Mouse (Mus musculus): ENCODE results near the gene Fam83e. TPM values are rescaled to one million over a fixed set of nuclear protein-coding genes. Genes with fewer than 3 reads are reported as not detected.

The Fam83e gene
- polyA plus RNA-seq, 1 experiment: 1.4 TPM

DNA sequence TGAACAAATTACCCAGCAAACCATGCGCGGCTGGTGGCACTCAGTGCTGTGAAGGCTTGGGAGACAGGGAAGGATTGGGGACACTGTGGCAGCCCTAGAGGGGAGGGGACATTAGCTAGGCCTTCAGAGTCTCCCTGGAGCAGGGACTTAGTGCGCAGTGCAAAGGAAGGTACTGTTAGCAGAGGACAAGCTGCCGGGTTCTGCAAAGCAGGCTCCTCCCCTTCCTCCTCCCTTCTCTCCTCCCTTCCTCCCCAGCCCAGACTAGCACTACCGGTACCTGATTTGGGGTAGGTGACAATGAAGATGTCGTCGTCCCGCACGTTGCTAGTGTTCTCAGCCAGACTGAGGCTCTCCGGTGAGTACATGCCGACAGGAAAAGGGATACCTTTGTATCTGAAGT lies 20.8 kb downstream of the Fam83e start:
- H3K4me3 ChIP-seq (ENCODE audit: low read depth, low read length): peak overlapping the region; percentile 63

DNA sequence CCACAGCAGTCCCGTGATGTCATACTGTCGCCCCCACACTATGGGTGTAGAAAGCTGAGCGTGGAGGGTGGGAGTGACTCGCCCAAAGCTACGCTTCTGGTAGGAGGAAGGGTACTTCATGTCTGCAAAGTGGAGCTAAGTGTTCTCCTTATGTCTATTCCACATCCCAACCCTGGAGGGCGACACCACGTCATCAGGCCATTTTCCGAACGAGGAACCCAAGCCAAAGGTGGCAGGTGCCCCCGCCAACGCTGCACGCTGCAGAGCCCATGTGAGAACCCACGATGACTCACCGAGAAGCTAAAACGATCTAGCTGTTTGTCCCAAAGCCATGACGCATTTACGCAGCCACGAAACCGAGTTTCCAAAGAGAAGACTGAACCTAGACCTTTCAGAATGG lies 21.3 kb downstream of the Fam83e start:
- TF ChIP-seq POLR2A (IDR thresholded peaks at IDR 0.05; ENCODE audit: insufficient read depth, low read length) (no peak), CTCF (IDR thresholded peaks at IDR 0.05; ENCODE audit: low read depth, low read length) (peak; percentile 33)
- Histone ChIP-seq H3K27me3 (ENCODE audit: control insufficient read depth, insufficient read depth, low read length, poor library complexity, severe bottlenecking) (no peaks in the 10 kb centered on the region), H3K4me1 (ENCODE audit: control insufficient read depth, insufficient read depth, low read length) (peaks cover 4% of the 10 kb centered on the region), H3K9me3 (replicated peaks; ENCODE audit: control insufficient read depth, insufficient read depth, low read length, poor library complexity, severe bottlenecking) (no peaks in the 10 kb centered on the region), H3K27ac (ENCODE audit: insufficient read depth, low read length) (no peak overlapping the region), H3K9ac (ENCODE audit: low read depth, poor library complexity, severe bottlenecking) (peak overlapping the region; percentile 10; the same call in 1 of the 2 replicates), H3K36me3 (ENCODE audit: control insufficient read depth, insufficient read depth, low read length, poor library complexity, severe bottlenecking) (no peaks in the 10 kb centered on the region), H3K4me3 (ENCODE audit: low read depth, low read length) (peak overlapping the region; percentile 63)

More for the DNA sequence above, 20.8 kb downstream of the Fam83e start:
- H3K9me3 ChIP-seq (replicated peaks; ENCODE audit: control insufficient read depth, insufficient read depth, low read length, poor library complexity, severe bottlenecking): no peaks in the 10 kb centered on the region
- H3K9ac ChIP-seq (ENCODE audit: low read depth, poor library complexity, severe bottlenecking): peak overlapping the region; percentile 10; the same call in 1 of the 2 replicates
- no peak for TF ChIP-seq CTCF (IDR thresholded peaks at IDR 0.05; ENCODE audit: low read depth, low read length)
- peak; percentile 63 for TF ChIP-seq POLR2A (IDR thresholded peaks at IDR 0.05; ENCODE audit: insufficient read depth, low read length)
- no peaks in the 10 kb centered on the region for H3K27me3 ChIP-seq (ENCODE audit: control insufficient read depth, insufficient read depth, low read length, poor library complexity, severe bottlenecking)
- H3K36me3 ChIP-seq (ENCODE audit: control insufficient read depth, insufficient read depth, low read length, poor library complexity, severe bottlenecking): no peaks in the 10 kb centered on the region
- H3K4me1 ChIP-seq (ENCODE audit: control insufficient read depth, insufficient read depth, low read length): peaks cover 2% of the 10 kb centered on the region
- no peak overlapping the region for H3K27ac ChIP-seq (ENCODE audit: insufficient read depth, low read length)

- no peaks in the 10 kb centered on the region for H3K9me3 ChIP-seq (replicated peaks; ENCODE audit: control insufficient read depth, insufficient read depth, low read length, poor library complexity, severe bottlenecking)
- H3K27ac ChIP-seq (ENCODE audit: insufficient read depth, low read length): no peak overlapping the region
- TF ChIP-seq CTCF (IDR thresholded peaks at IDR 0.05; ENCODE audit: low read depth, low read length) (no peak), POLR2A (IDR thresholded peaks at IDR 0.05; ENCODE audit: insufficient read depth, low read length) (no peak), EP300 (IDR thresholded peaks at IDR 0.05; ENCODE audit: insufficient read depth, low read depth, low read length) (no peak)
- H3K9ac ChIP-seq (ENCODE audit: low read depth, poor library complexity, severe bottlenecking): no peak overlapping the region
- peaks cover 6% of the 10 kb centered on the region for H3K4me1 ChIP-seq (ENCODE audit: control insufficient read depth, insufficient read depth, low read length)
- H3K27me3 ChIP-seq (ENCODE audit: control insufficient read depth, insufficient read depth, low read length, poor library complexity, severe bottlenecking): no peaks in the 10 kb centered on the region
- H3K36me3 ChIP-seq (ENCODE audit: control insufficient read depth, insufficient read depth, low read length, poor library complexity, severe bottlenecking): no peaks in the 10 kb centered on the region
- no peak overlapping the region for H3K4me3 ChIP-seq (ENCODE audit: low read depth, low read length)
These were observed 23.4 kb downstream of the Fam83e start for GRCm38 (mm10) chr7:45744387-45744786.

DNA sequence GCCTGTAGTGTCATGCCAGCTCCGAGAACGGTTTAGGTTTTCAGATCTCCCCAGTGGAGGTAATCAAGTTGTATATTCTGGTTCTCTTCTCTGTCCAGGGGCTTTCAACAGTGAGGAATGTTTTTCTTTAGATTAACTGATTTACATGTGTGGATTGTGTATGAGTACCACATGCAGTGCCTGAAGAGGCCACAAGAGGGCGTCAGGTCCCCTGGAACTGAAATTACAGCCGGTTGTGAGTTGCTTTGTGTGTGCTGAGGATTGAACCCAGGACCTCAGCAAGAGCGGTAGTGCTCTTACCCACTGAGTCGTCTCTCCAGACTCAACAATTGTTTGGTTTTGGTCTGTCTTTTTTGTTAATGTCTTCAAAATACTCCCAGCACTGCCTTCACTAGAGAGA lies 25.5 kb downstream of the Fam83e start:
- TF ChIP-seq POLR2A (IDR thresholded peaks at IDR 0.05; ENCODE audit: insufficient read depth, low read length) (no peak), EP300 (IDR thresholded peaks at IDR 0.05; ENCODE audit: insufficient read depth, low read depth, low read length) (no peak), CTCF (IDR thresholded peaks at IDR 0.05; ENCODE audit: low read depth, low read length) (peak; percentile 73)
- H3K9ac ChIP-seq (ENCODE audit: low read depth, poor library complexity, severe bottlenecking): no peak overlapping the region
- H3K4me1 ChIP-seq (ENCODE audit: control insufficient read depth, insufficient read depth, low read length): peaks cover 9% of the 10 kb centered on the region
- H3K36me3 ChIP-seq (ENCODE audit: control insufficient read depth, insufficient read depth, low read length, poor library complexity, severe bottlenecking): no peaks in the 10 kb centered on the region
- no peak overlapping the region for H3K4me3 ChIP-seq (ENCODE audit: low read depth, low read length)
- no peaks in the 10 kb centered on the region for H3K27me3 ChIP-seq (ENCODE audit: control insufficient read depth, insufficient read depth, low read length, poor library complexity, severe bottlenecking)
- H3K27ac ChIP-seq (ENCODE audit: insufficient read depth, low read length): no peak overlapping the region
- H3K9me3 ChIP-seq (replicated peaks; ENCODE audit: control insufficient read depth, insufficient read depth, low read length, poor library complexity, severe bottlenecking): no peaks in the 10 kb centered on the region

- no peaks in the 10 kb centered on the region for H3K27me3 ChIP-seq (ENCODE audit: control insufficient read depth, insufficient read depth, low read length, poor library complexity, severe bottlenecking)
- no peak overlapping the region for H3K4me3 ChIP-seq (ENCODE audit: low read depth, low read length)
- H3K9me3 ChIP-seq (replicated peaks; ENCODE audit: control insufficient read depth, insufficient read depth, low read length, poor library complexity, severe bottlenecking): no peaks in the 10 kb centered on the region
- no peak overlapping the region for H3K27ac ChIP-seq (ENCODE audit: insufficient read depth, low read length)
- H3K4me1 ChIP-seq (ENCODE audit: control insufficient read depth, insufficient read depth, low read length): peaks cover 9% of the 10 kb centered on the region
- H3K9ac ChIP-seq (ENCODE audit: low read depth, poor library complexity, severe bottlenecking): no peak overlapping the region
- H3K36me3 ChIP-seq (ENCODE audit: control insufficient read depth, insufficient read depth, low read length, poor library complexity, severe bottlenecking): no peaks in the 10 kb centered on the region
- TF ChIP-seq POLR2A (IDR thresholded peaks at IDR 0.05; ENCODE audit: insufficient read depth, low read length) (no peak), EP300 (IDR thresholded peaks at IDR 0.05; ENCODE audit: insufficient read depth, low read depth, low read length) (peak; percentile 88; the same call in 1 of the 2 replicates)
These were observed 26.4 kb downstream of the Fam83e start for GRCm38 (mm10) chr7:45747450-45747849.

GRCm38 (mm10) chr7:45748110-45748509 lies 27.1 kb downstream of the Fam83e start:
- Histone ChIP-seq H3K27me3 (ENCODE audit: control insufficient read depth, insufficient read depth, low read length, poor library complexity, severe bottlenecking) (no peaks in the 10 kb centered on the region), H3K36me3 (ENCODE audit: control insufficient read depth, insufficient read depth, low read length, poor library complexity, severe bottlenecking) (no peaks in the 10 kb centered on the region), H3K9me3 (replicated peaks; ENCODE audit: control insufficient read depth, insufficient read depth, low read length, poor library complexity, severe bottlenecking) (no peaks in the 10 kb centered on the region), H3K4me1 (ENCODE audit: control insufficient read depth, insufficient read depth, low read length) (peaks cover 7% of the 10 kb centered on the region), H3K4me3 (ENCODE audit: low read depth, low read length) (no peak overlapping the region), H3K27ac (ENCODE audit: insufficient read depth, low read length) (no peak overlapping the region), H3K9ac (ENCODE audit: low read depth, poor library complexity, severe bottlenecking) (no peak overlapping the region)
- TF ChIP-seq POLR2A (IDR thresholded peaks at IDR 0.05; ENCODE audit: insufficient read depth, low read length) (no peak), EP300 (IDR thresholded peaks at IDR 0.05; ENCODE audit: insufficient read depth, low read depth, low read length) (no peak), CTCF (IDR thresholded peaks at IDR 0.05; ENCODE audit: low read depth, low read length) (no peak)
